8 mouse cellular contexts compared by ENCODE assay signal in genomic region chr6:97759301-97759700, GRCm38 (mm10). TPM values are rescaled to one million over a fixed set of nuclear protein-coding genes. Genes with fewer than 3 reads are reported as not detected.
DNase-seq lines count a peak whose midpoint lies in the region; ATAC-seq and TF ChIP-seq lines count a peak whose summit lies in the region.

No protein-coding gene starts in this region.

- TF ChIP-seq CTCF in heart, postnatal 0 days (IDR thresholded peaks at IDR 0.05; ENCODE audit: low read depth): peak; percentile 84

- H3K27ac ChIP-seq in intestine, embryonic 14.5 days (ENCODE audit: low read depth): no peak overlapping the region
- H3K27ac ChIP-seq in intestine, embryonic 16.5 days (ENCODE audit: low read length): no peak overlapping the region
- no peak overlapping the region for H3K27ac ChIP-seq in heart, postnatal 0 days (ENCODE audit: low read depth)

- 0 out of 2 replicates have a peak, but pooled peaks cover 2% of the 10 kb centered on the region for H3K4me1 ChIP-seq in intestine, embryonic 14.5 days (replicated peaks; ENCODE audit: control insufficient read depth, insufficient read depth, low read length)
- H3K4me1 ChIP-seq in intestine, embryonic 16.5 days (ENCODE audit: control insufficient read depth, insufficient read depth, low read length): no peaks in the 10 kb centered on the region
- H3K4me1 ChIP-seq in heart, postnatal 0 days (ENCODE audit: control insufficient read depth, insufficient read depth): no peaks in the 10 kb centered on the region

- no peak overlapping the region for H3K4me3 ChIP-seq in intestine, embryonic 14.5 days (ENCODE audit: low read depth, low read length)
- no peak overlapping the region for H3K4me3 ChIP-seq in intestine, embryonic 16.5 days (ENCODE audit: low read length)
- no peak overlapping the region for H3K4me3 ChIP-seq in heart, postnatal 0 days (ENCODE audit: low read depth, low read length)

- no peak for ATAC-seq in intestine, embryonic 14.5 days (replicated peaks; ENCODE audit: low FRiP score, low TSS enrichment, low read depth)
- ATAC-seq in intestine, embryonic 16.5 days: no peak
- no peak for ATAC-seq in heart, postnatal 0 days (ENCODE audit: insufficient read depth, low read depth)

- 11% methylated on average over 4 of the region's 4 CpGs for WGBS in intestine, embryonic 14.5 days
- WGBS in intestine, embryonic 16.5 days: 16% methylated on average over 4 of the region's 4 CpGs
- 14% methylated on average over 4 of the region's 4 CpGs for WGBS in heart, postnatal 0 days

- H3K9ac ChIP-seq in intestine, embryonic 14.5 days (ENCODE audit: low read length): no peak overlapping the region
- no peak overlapping the region for H3K9ac ChIP-seq in intestine, embryonic 16.5 days (ENCODE audit: low read depth, low read length)
- H3K9ac ChIP-seq in heart, postnatal 0 days (replicated peaks; ENCODE audit: low read depth, low read length): no peak overlapping the region

- DNase-seq in intestine, embryonic 14.5 days (ENCODE audit: low spot score): peak; percentile 79
- DNase-seq in MEL-GATA-1-ER (ENCODE audit: extremely low read depth, low read depth): peak; percentile 24
- DNase-seq in cerebellum, adult 9-10 months: peak; percentile 63
- peak; percentile 54 for DNase-seq in heart, postnatal 0 days (ENCODE audit: low spot score)
- peak; percentile 66 to 78 for DNase-seq in left cerebral cortex, adult 18-20 months (ENCODE audit: low spot score in 2 of 2)
- DNase-seq in mesoderm, embryonic 11.5 days (ENCODE audit: low read depth, low spot score): peak; percentile 75
- DNase-seq in testis, postnatal 10 days (ENCODE audit: low spot score): peak; percentile 75

- no peak for TF ChIP-seq EP300 in heart, postnatal 0 days (IDR thresholded peaks at IDR 0.05; ENCODE audit: low read depth)

- no peaks in the 10 kb centered on the region for H3K27me3 ChIP-seq in intestine, embryonic 14.5 days (replicated peaks; ENCODE audit: control insufficient read depth, insufficient read depth, low read length)
- H3K27me3 ChIP-seq in intestine, embryonic 16.5 days (replicated peaks; ENCODE audit: control insufficient read depth, insufficient read depth, low read length): no peaks in the 10 kb centered on the region
- H3K27me3 ChIP-seq in heart, postnatal 0 days (ENCODE audit: control insufficient read depth, insufficient read depth, low read length): no peaks in the 10 kb centered on the region

- no peak overlapping the region for H3K4me2 ChIP-seq in intestine, embryonic 14.5 days (ENCODE audit: low read length)
- no peak overlapping the region for H3K4me2 ChIP-seq in intestine, embryonic 16.5 days (ENCODE audit: low read depth, low read length)
- H3K4me2 ChIP-seq in heart, postnatal 0 days (ENCODE audit: low read depth, low read length): no peak overlapping the region

- H3K9me3 ChIP-seq in intestine, embryonic 14.5 days (ENCODE audit: control insufficient read depth, low read length): no peaks in the 10 kb centered on the region
- no peaks in the 10 kb centered on the region for H3K9me3 ChIP-seq in intestine, embryonic 16.5 days (ENCODE audit: control insufficient read depth, low read length)
- H3K9me3 ChIP-seq in heart, postnatal 0 days (replicated peaks; ENCODE audit: control insufficient read depth, low read length): no peaks in the 10 kb centered on the region

- no peaks in the 10 kb centered on the region for H3K36me3 ChIP-seq in intestine, embryonic 14.5 days (ENCODE audit: control insufficient read depth, insufficient read depth, low read length)
- no peaks in the 10 kb centered on the region for H3K36me3 ChIP-seq in intestine, embryonic 16.5 days (ENCODE audit: control insufficient read depth, insufficient read depth, low read length)
- H3K36me3 ChIP-seq in heart, postnatal 0 days (replicated peaks; ENCODE audit: control insufficient read depth, insufficient read depth, low read length): no peaks in the 10 kb centered on the region

RNA-seq across cellular contexts. Expression of gene Mitf, which starts 47.6 kb away (rescaled TPM):
- polyA plus RNA-seq in intestine, embryonic 14.5 days (2014; fragmentation: Nextera tagmentation; extraction: Ambion mirVana): 1.3 and 1.4 TPM in 2 replicates
- 1.2 TPM in 2 replicates for polyA plus RNA-seq in intestine, embryonic 16.5 days (2015; fragmentation: Nextera tagmentation; extraction: Ambion mirVana)
- total RNA-seq in heart, postnatal 0 days (2014; rRNA removed; ENCODE audit: low replicate concordance): 70.1 and 94.1 TPM in 2 replicates
- polyA plus RNA-seq in heart, postnatal 0 days (2015; fragmentation: Nextera tagmentation; extraction: Ambion mirVana): 26.2 and 26.9 TPM in 2 replicates
- total RNA-seq in left cerebral cortex, adult 18-20 months (2021): 1 to 10 TPM; 8.2 to 9.5 TPM

Comparison
In these comparisons a context has a peak if more than half of its experiments do, and no peak if none do; other contexts are left out.
1. DNase-seq: peak in every context shown above with its lines; median percentile 79 in intestine, embryonic 14.5 days; 75 in mesoderm, embryonic 11.5 days; 75 in testis, postnatal 10 days; 72 in left cerebral cortex, adult 18-20 months; 63 in cerebellum, adult 9-10 months; 54 in heart, postnatal 0 days; 24 in MEL-GATA-1-ER.
2. RNA of gene Mitf, which starts 47.6 kb away (polyA plus RNA-seq): 26.2 to 26.9 TPM in heart, postnatal 0 days; 1.3 to 1.4 TPM in intestine, embryonic 14.5 days and 1.2 TPM in intestine, embryonic 16.5 days; every median in the first group is over 10 times any median in the second.